Mouse (Mus musculus) G1E (cell line): ENCODE data around the gene Zfp740. TPM values are rescaled to one million over a fixed set of nuclear protein-coding genes. Genes with fewer than 3 reads are reported as not detected.

Experiments used
- ATAC-seq: 2 replicates; pipeline ENCODE4 v1.8.0; 2016; ENCODE audit warnings: mild to moderate bottlenecking; ENCODE audit not compliant: insufficient number of reproducible peaks, poor library complexity, low FRiP score, severe bottlenecking; ENCODE audit errors: extremely low read depth
- DNase-seq: peaks from one replicate; pipeline ENCODE4 v3.0.0; 2012; ENCODE audit warnings: low spot score
- H3K27me3 ChIP-seq: 2 replicates; pipeline ENCODE4 v1.6.1; 2012; ENCODE audit warnings: mild to moderate bottlenecking, low read length, inconsistent platforms; ENCODE audit not compliant: insufficient read depth
- H3K36me3 ChIP-seq: replicated peaks from 2 replicates; pipeline ENCODE3; 2012; ENCODE audit warnings: mild to moderate bottlenecking, inconsistent platforms
- H3K4me1 ChIP-seq: 2 replicates; pipeline ENCODE4 v1.6.1; 2012; ENCODE audit warnings: low read depth, low read length, inconsistent platforms, mixed read lengths; ENCODE audit not compliant: insufficient read depth
- H3K4me3 ChIP-seq: 2 replicates; pipeline ENCODE4 v1.5.1; 2012; ENCODE audit warnings: low read depth, mild to moderate bottlenecking, inconsistent platforms, low read length, moderate library complexity, mixed read lengths
- H3K9me3 ChIP-seq: replicated peaks from 2 replicates; pipeline ENCODE4 v1.6.1; 2012; ENCODE audit warnings: inconsistent platforms
- CTCF ChIP-seq: IDR thresholded peaks from 2 replicates; pipeline ENCODE4 v1.5.1; 2012; ENCODE audit warnings: low read depth, low read length, inconsistent platforms, mixed read lengths
- GATA1 ChIP-seq: IDR thresholded peaks from 2 replicates; pipeline ENCODE4 v1.6.1; 2012; ENCODE audit warnings: borderline replicate concordance, low read length, inconsistent platforms, mixed read lengths
- GATA2 ChIP-seq: IDR thresholded peaks from 2 replicates; pipeline ENCODE4 v1.6.1; 2012; ENCODE audit warnings: low read depth, low read length, inconsistent platforms, borderline replicate concordance
- POLR2AphosphoS5 ChIP-seq: IDR thresholded peaks from 2 replicates; pipeline ENCODE4 v1.6.1; 2012; ENCODE audit warnings: low read depth, low read length, inconsistent platforms; ENCODE audit not compliant: insufficient replicate concordance
- TAL1 ChIP-seq: conservative IDR thresholded peaks from 2 replicates; pipeline ENCODE4 v1.6.1; 2012; ENCODE audit warnings: low read depth, low read length, inconsistent platforms, mixed read lengths
- polyA plus RNA-seq: library from polyadenylated mRNA; stranded (reverse); fragments of >175 nt; gene quantifications from 2 replicates; pipeline ENCODE4 v1.2.3, GENCODE M21; 2012
- total RNA-seq, 2 experiments: library from RNA; stranded (forward) in 1 of 2; stranded (reverse) in 1 of 2; fragments of 200-1000 nt in 1 of 2; fragments of >200 nt in 1 of 2; fragmentation: Nextera tagmentation in 1 of 2; gene quantifications; 2 replicates each; pipeline ENCODE4 v1.2.3; 2014 to 2017

Gene Zfp740
- total and polyA plus RNA-seq, 3 experiments = 12.9 to 64.5 (median 35.3) TPM

- DNase-seq = no peak
- H3K9me3 ChIP-seq = no peaks in the 10 kb centered on the region
- TF ChIP-seq GATA2 (no peak), TAL1 (no peak)
- peaks cover 88% of the 10 kb centered on the region for H3K27me3 ChIP-seq
- H3K4me3 ChIP-seq = no peak overlapping the region
- H3K4me1 ChIP-seq = peaks cover 48% of the 10 kb centered on the region
- ATAC-seq = no peak
- no peaks in the 10 kb centered on the region for H3K36me3 ChIP-seq
Observed at GRCm38 (mm10) chr15:102258581-102259253, 55.7 kb downstream of the Zfp740 start.

- H3K27me3 ChIP-seq = peaks cover 75% of the 10 kb centered on the region
- no peak for ATAC-seq
- no peaks in the 10 kb centered on the region for H3K36me3 ChIP-seq
- TF ChIP-seq POLR2AphosphoS5 (no peak), CTCF (no peak), GATA2 (no peak), GATA1 (no peak), TAL1 (no peak)
- H3K9me3 ChIP-seq = no peaks in the 10 kb centered on the region
- no peak for DNase-seq
- peaks cover 15% of the 10 kb centered on the region for H3K4me1 ChIP-seq
- no peak overlapping the region for H3K4me3 ChIP-seq
Observed at GRCm38 (mm10) chr15:102262582-102262981, 59.5 kb downstream of the Zfp740 start.

GRCm38 (mm10) chr15:102263037-102263436 is 60.0 kb downstream of the Zfp740 start:
- TF ChIP-seq POLR2AphosphoS5 = no peak
- TF ChIP-seq GATA1 = no peak
- TF ChIP-seq GATA2 = no peak
- no peak for TF ChIP-seq TAL1
- TF ChIP-seq CTCF = no peak
- no peaks in the 10 kb centered on the region for H3K36me3 ChIP-seq
- H3K4me1 ChIP-seq = peaks cover 10% of the 10 kb centered on the region
- no peak for DNase-seq
- no peak overlapping the region for H3K4me3 ChIP-seq
- H3K9me3 ChIP-seq = no peaks in the 10 kb centered on the region
- H3K27me3 ChIP-seq = peaks cover 73% of the 10 kb centered on the region
- no peak for ATAC-seq

Other genes starting within 250 kb of the Zfp740 start
- not detected in 2 replicates for gene Krt78, start 249.0 kb upstream of the Zfp740 start, total RNA-seq (2014; fragmentation: Nextera tagmentation)
- 0.05 TPM in 1 of 2 replicates, not detected in the other for gene Krt78, start 249.0 kb upstream of the Zfp740 start, total RNA-seq (2017)
- gene Krt78, start 249.0 kb upstream of the Zfp740 start, polyA plus RNA-seq = not detected in 2 replicates
- gene Krt8, start 198.8 kb upstream of the Zfp740 start, total RNA-seq (2014; fragmentation: Nextera tagmentation) = not detected in 2 replicates
- gene Krt8, start 198.8 kb upstream of the Zfp740 start, total RNA-seq (2017) = not detected in 2 replicates
- gene Krt8, start 198.8 kb upstream of the Zfp740 start, polyA plus RNA-seq = not detected in 2 replicates
- not detected in 2 replicates for gene Krt18, start 175.1 kb upstream of the Zfp740 start, total RNA-seq (2014; fragmentation: Nextera tagmentation)
- gene Krt18, start 175.1 kb upstream of the Zfp740 start, total RNA-seq (2017) = not detected in 2 replicates
- 0.04 TPM in 1 of 2 replicates, not detected in the other for gene Krt18, start 175.1 kb upstream of the Zfp740 start, polyA plus RNA-seq
- gene Eif4b, start 129.5 kb upstream of the Zfp740 start, total RNA-seq (2014; fragmentation: Nextera tagmentation) = 196 and 223 TPM in 2 replicates
- gene Eif4b, start 129.5 kb upstream of the Zfp740 start, total RNA-seq (2017) = 409 and 435 TPM in 2 replicates
- 353 and 439 TPM in 2 replicates for gene Eif4b, start 129.5 kb upstream of the Zfp740 start, polyA plus RNA-seq
- 3.8 TPM in 1 of 2 replicates, not detected in the other for gene Tns2, start 102.8 kb upstream of the Zfp740 start, total RNA-seq (2014; fragmentation: Nextera tagmentation)
- gene Tns2, start 102.8 kb upstream of the Zfp740 start, total RNA-seq (2017) = 0.41 and 2.3 TPM in 2 replicates
- 0.55 and 0.63 TPM in 2 replicates for gene Tns2, start 102.8 kb upstream of the Zfp740 start, polyA plus RNA-seq
- 5.3 and 7.1 TPM in 2 replicates for gene Spryd3, start 67.0 kb upstream of the Zfp740 start, total RNA-seq (2014; fragmentation: Nextera tagmentation)
- 12.1 and 12.3 TPM in 2 replicates for gene Spryd3, start 67.0 kb upstream of the Zfp740 start, total RNA-seq (2017)
- gene Spryd3, start 67.0 kb upstream of the Zfp740 start, polyA plus RNA-seq = 12.7 and 14.9 TPM in 2 replicates
- gene Igfbp6, start 58.9 kb upstream of the Zfp740 start, total RNA-seq (2014; fragmentation: Nextera tagmentation) = 0.68 TPM in 1 of 2 replicates, not detected in the other
- gene Igfbp6, start 58.9 kb upstream of the Zfp740 start, total RNA-seq (2017) = 1.3 and 1.9 TPM in 2 replicates
- 0.21 and 0.30 TPM in 2 replicates for gene Igfbp6, start 58.9 kb upstream of the Zfp740 start, polyA plus RNA-seq
- gene Soat2, start 52.7 kb upstream of the Zfp740 start, total RNA-seq (2014; fragmentation: Nextera tagmentation) = 7.4 and 8.1 TPM in 2 replicates
- 3.1 and 3.3 TPM in 2 replicates for gene Soat2, start 52.7 kb upstream of the Zfp740 start, total RNA-seq (2017)
- 0.64 and 1.1 TPM in 2 replicates for gene Soat2, start 52.7 kb upstream of the Zfp740 start, polyA plus RNA-seq
- gene Csad, start 1.5 kb downstream of the Zfp740 start, total RNA-seq (2014; fragmentation: Nextera tagmentation) = 2.1 and 11.9 TPM in 2 replicates
- gene Csad, start 1.5 kb downstream of the Zfp740 start, total RNA-seq (2017) = 4.2 and 4.9 TPM in 2 replicates
- 3.1 and 4.2 TPM in 2 replicates for gene Csad, start 1.5 kb downstream of the Zfp740 start, polyA plus RNA-seq
- 23.7 and 26.6 TPM in 2 replicates for gene Itgb7, start 28.7 kb downstream of the Zfp740 start, total RNA-seq (2014; fragmentation: Nextera tagmentation)
- 80.9 and 83.5 TPM in 2 replicates for gene Itgb7, start 28.7 kb downstream of the Zfp740 start, total RNA-seq (2017)
- 22.1 and 27.2 TPM in 2 replicates for gene Itgb7, start 28.7 kb downstream of the Zfp740 start, polyA plus RNA-seq
- 2.6 and 3.4 TPM in 2 replicates for gene Rarg, start 54.3 kb downstream of the Zfp740 start, total RNA-seq (2014; fragmentation: Nextera tagmentation)
- 1.0 and 1.9 TPM in 2 replicates for gene Rarg, start 54.3 kb downstream of the Zfp740 start, total RNA-seq (2017)
- 1.8 and 2.2 TPM in 2 replicates for gene Rarg, start 54.3 kb downstream of the Zfp740 start, polyA plus RNA-seq
- not detected in 2 replicates for gene Gm9918, start 67.3 kb downstream of the Zfp740 start, total RNA-seq (2014; fragmentation: Nextera tagmentation)
- 0.12 and 0.44 TPM in 2 replicates for gene Gm9918, start 67.3 kb downstream of the Zfp740 start, total RNA-seq (2017)
- not detected in 2 replicates for gene Gm9918, start 67.3 kb downstream of the Zfp740 start, polyA plus RNA-seq
- gene Mfsd5, start 76.2 kb downstream of the Zfp740 start, total RNA-seq (2014; fragmentation: Nextera tagmentation) = 24.5 and 25.8 TPM in 2 replicates
- gene Mfsd5, start 76.2 kb downstream of the Zfp740 start, total RNA-seq (2017) = 31.1 and 37.2 TPM in 2 replicates
- gene Mfsd5, start 76.2 kb downstream of the Zfp740 start, polyA plus RNA-seq = 66.2 and 75.3 TPM in 2 replicates
- gene Espl1, start 93.0 kb downstream of the Zfp740 start, total RNA-seq (2014; fragmentation: Nextera tagmentation) = 91.0 and 145 TPM in 2 replicates
- gene Espl1, start 93.0 kb downstream of the Zfp740 start, total RNA-seq (2017) = 15.8 and 23.8 TPM in 2 replicates
- 33.1 and 35.5 TPM in 2 replicates for gene Espl1, start 93.0 kb downstream of the Zfp740 start, polyA plus RNA-seq
- 113 and 119 TPM in 2 replicates for gene Pfdn5, start 122.9 kb downstream of the Zfp740 start, total RNA-seq (2014; fragmentation: Nextera tagmentation)
- gene Pfdn5, start 122.9 kb downstream of the Zfp740 start, total RNA-seq (2017) = 271 and 276 TPM in 2 replicates
- gene Pfdn5, start 122.9 kb downstream of the Zfp740 start, polyA plus RNA-seq = 13.6 and 23.0 TPM in 2 replicates
- 37.5 and 45.9 TPM in 2 replicates for gene Myg1, start 128.5 kb downstream of the Zfp740 start, total RNA-seq (2014; fragmentation: Nextera tagmentation)
- gene Myg1, start 128.5 kb downstream of the Zfp740 start, total RNA-seq (2017) = 30.1 and 35.2 TPM in 2 replicates
- gene Myg1, start 128.5 kb downstream of the Zfp740 start, polyA plus RNA-seq = 72.6 and 87.5 TPM in 2 replicates
- gene Aaas, start 147.5 kb downstream of the Zfp740 start, total RNA-seq (2014; fragmentation: Nextera tagmentation) = 187 and 217 TPM in 2 replicates
- 110 and 126 TPM in 2 replicates for gene Aaas, start 147.5 kb downstream of the Zfp740 start, total RNA-seq (2017)
- 199 and 288 TPM in 2 replicates for gene Aaas, start 147.5 kb downstream of the Zfp740 start, polyA plus RNA-seq
- not detected in 2 replicates for gene Sp7, start 163.9 kb downstream of the Zfp740 start, total RNA-seq (2014; fragmentation: Nextera tagmentation)
- gene Sp7, start 163.9 kb downstream of the Zfp740 start, total RNA-seq (2017) = 0.06 and 0.16 TPM in 2 replicates
- gene Sp7, start 163.9 kb downstream of the Zfp740 start, polyA plus RNA-seq = not detected in 2 replicates
- gene Sp1, start 202.9 kb downstream of the Zfp740 start, total RNA-seq (2014; fragmentation: Nextera tagmentation) = 92.4 and 93.8 TPM in 2 replicates
- 42.3 and 50.5 TPM in 2 replicates for gene Sp1, start 202.9 kb downstream of the Zfp740 start, total RNA-seq (2017)
- gene Sp1, start 202.9 kb downstream of the Zfp740 start, polyA plus RNA-seq = 16.4 and 35.8 TPM in 2 replicates
- gene Amhr2, start 242.1 kb downstream of the Zfp740 start, total RNA-seq (2014; fragmentation: Nextera tagmentation) = not detected in 2 replicates
- gene Amhr2, start 242.1 kb downstream of the Zfp740 start, total RNA-seq (2017) = not detected in 2 replicates
- not detected in 2 replicates for gene Amhr2, start 242.1 kb downstream of the Zfp740 start, polyA plus RNA-seq